8 mouse cellular contexts compared by ENCODE assay signal in the genomic region with DNA sequence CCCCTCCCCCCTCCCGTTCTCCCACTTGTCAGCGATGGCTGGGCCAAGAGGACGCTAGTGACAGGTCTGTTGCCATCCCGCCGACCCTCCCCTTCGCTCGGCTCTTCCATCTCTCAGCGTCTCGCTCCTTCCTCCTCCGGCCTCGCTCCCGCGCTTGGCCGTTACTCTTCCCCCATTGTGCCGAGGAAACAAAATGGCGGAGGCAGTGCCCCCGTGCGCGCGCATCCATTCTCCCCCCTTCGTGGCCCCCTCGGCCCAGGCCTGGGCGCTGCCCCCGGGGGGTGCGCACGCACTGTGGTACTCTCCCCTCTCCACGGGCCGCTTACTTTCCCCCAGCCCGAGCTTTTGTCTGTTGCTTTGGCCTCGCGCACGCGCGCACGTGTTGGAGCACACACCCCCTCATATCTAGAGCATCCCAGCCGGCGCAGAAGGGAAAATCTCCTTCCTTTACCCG. TPM values are rescaled to one million over a fixed set of nuclear protein-coding genes. Genes with fewer than 3 reads are reported as not detected.
DNase-seq lines count a peak whose midpoint lies in the region; ATAC-seq and TF ChIP-seq lines count a peak whose summit lies in the region.

No protein-coding gene starts in this region.

- no peak for TF ChIP-seq CTCF in Patski (IDR thresholded peaks at IDR 0.05)
- no peak for TF ChIP-seq CTCF in left cerebral cortex, adult 2 months (IDR thresholded peaks at IDR 0.05)

- 1% methylated on average over 38 of the region's 38 CpGs for WGBS in hindbrain, embryonic 15.5 days
- under 1% methylated on average over 34 of the region's 38 CpGs for WGBS in macrophage (ENCODE audit: missing documents)

- no peaks in the 10 kb centered on the region for H3K36me3 ChIP-seq in hindbrain, embryonic 15.5 days
- H3K36me3 ChIP-seq in macrophage (ENCODE audit: inconsistent target) = no peaks in the 10 kb centered on the region

- H3K27ac ChIP-seq in hindbrain, embryonic 15.5 days (replicated peaks) = peak overlapping the region; percentile 89
- H3K27ac ChIP-seq in left cerebral cortex, adult 2 months = peak overlapping the region; percentile 92
- peak overlapping the region; percentile 78 for H3K27ac ChIP-seq in macrophage

- H3K27me3 ChIP-seq in Patski = no peaks in the 10 kb centered on the region
- no peaks in the 10 kb centered on the region for H3K27me3 ChIP-seq in hindbrain, embryonic 15.5 days

- ATAC-seq in Patski = peak; percentile 32
- peak; percentile 54 for ATAC-seq in hindbrain, embryonic 15.5 days (ENCODE audit: low FRiP score, low read depth)

- H3K9ac ChIP-seq in hindbrain, embryonic 15.5 days = peak overlapping the region; percentile 66

- H3K9me3 ChIP-seq in hindbrain, embryonic 15.5 days = no peaks in the 10 kb centered on the region

- no peak for DNase-seq in Patski (ENCODE audit: low read depth, low spot score)
- peak; percentile 72 to 78 for DNase-seq in cerebellum, postnatal 14 days
- DNase-seq in frontal cortex, postnatal 25 days (ENCODE audit: low spot score in 2 of 2) = peak; percentile 44 to 47
- peak; percentile 64 to 67 for DNase-seq in left cerebral cortex, adult 2 months (ENCODE audit: extremely low spot score in 1 of 2, low spot score in 2 of 2)
- DNase-seq in right cerebral cortex, adult 18-20 months = peak; percentile 58
- peak; percentile 57 for DNase-seq in urinary bladder, adult 2 months (ENCODE audit: low spot score)

- CTCF ChIA-PET in Patski (lab: Charles Lee) = interaction anchor here (1.1 to 2.7 kb wide), 2 partner anchors 14 to 112 kb away, joined by 3 to 7 read pairs; no protein-coding TSS in a partner anchor

- H3K4me2 ChIP-seq in hindbrain, embryonic 15.5 days = peak overlapping the region; percentile 94

- peaks cover 53% of the 10 kb centered on the region for H3K79me2 ChIP-seq in macrophage (ENCODE audit: inconsistent target)

- in situ Hi-C loops in Patski (cut with MboI; ENCODE audit: low pct_unique_long_range_greater_than_20kb) = loop anchor here (5.0 kb wide), 2 partner anchors 44 to 94 kb away; a partner anchor contains a TSS

- intact Hi-C loops in left cerebral cortex, adult 2 months (cut with DNase I) = loop anchor here (5.0 kb wide), 2 partner anchors 76 to 126 kb away; a partner anchor contains a TSS

- peak overlapping the region; percentile 55 for H3K4me3 ChIP-seq in hindbrain, embryonic 15.5 days
- H3K4me3 ChIP-seq in left cerebral cortex, adult 2 months = peak overlapping the region; percentile 93
- H3K4me3 ChIP-seq in macrophage (ENCODE audit: inconsistent target) = peak overlapping the region; percentile 73

- POLR2A ChIA-PET in Patski (lab: Charles Lee) = no interaction called here

- peaks cover 45% of the 10 kb centered on the region for H3K4me1 ChIP-seq in hindbrain, embryonic 15.5 days (replicated peaks)

RNA-seq across cellular contexts. Expression of a gene that starts 0.5 kb away (rescaled TPM):
- polyA plus RNA-seq in Patski (2021) (110 TPM), macrophage (2018) (35.3 to 40.5 TPM (median 35.7 TPM) in 3 replicates)
- 209 and 215 TPM in 2 replicates for polyA plus RNA-seq in hindbrain, embryonic 15.5 days (2015; fragmentation: Nextera tagmentation; extraction: Ambion mirVana)
- 10 to 100 TPM; 83.8 TPM for total RNA-seq in left cerebral cortex, adult 2 months (2021)
- 100 to 1,000 TPM in 25 of 26 experiments, 10 to 100 TPM in 1; 91.4 to 349 (median 167) TPM for total RNA-seq in macrophage (2018; cell fraction: chromatin; rRNA removed)
- total RNA-seq in macrophage (2018; cell fraction: cytosol; rRNA removed) = 10 to 100 TPM; 25.3 to 42.3 (median 32.5) TPM
- total RNA-seq in macrophage (2018; cell fraction: nucleus; rRNA removed) = 100 to 1,000 TPM in 16 of 26 experiments, 10 to 100 TPM in 10; 78.0 to 241 (median 106) TPM
- 43.9 and 48.5 TPM in 2 replicates for polyA plus RNA-seq in urinary bladder, adult 2 months (2012; rRNA removed)

RNA-seq across cellular contexts. Expression of a gene that starts 43.5 kb away (rescaled TPM):
- polyA plus RNA-seq in Patski (2021) (30.2 TPM), macrophage (2018) (6.1 to 12.6 TPM (median 9.4 TPM) in 3 replicates)
- polyA plus RNA-seq in hindbrain, embryonic 15.5 days (2015; fragmentation: Nextera tagmentation; extraction: Ambion mirVana) = 53.2 and 55.8 TPM in 2 replicates
- total RNA-seq in left cerebral cortex, adult 2 months (2021) = 10 to 100 TPM; 26.2 to 35.7 TPM
- 10 to 100 TPM; 12.0 to 53.9 (median 28.6) TPM for total RNA-seq in macrophage (2018; cell fraction: chromatin; rRNA removed)
- total RNA-seq in macrophage (2018; cell fraction: cytosol; rRNA removed) = 1 to 10 TPM; 2.9 to 7.9 (median 6.6) TPM
- total RNA-seq in macrophage (2018; cell fraction: nucleus; rRNA removed) = 10 to 100 TPM in 23 of 26 experiments, 1 to 10 TPM in 3; 5.9 to 31.4 (median 17.0) TPM
- 32.2 and 38.8 TPM in 2 replicates for polyA plus RNA-seq in urinary bladder, adult 2 months (2012; rRNA removed)

RNA-seq across cellular contexts. Expression of a gene that starts 47.7 kb away (rescaled TPM):
- polyA plus RNA-seq in Patski (2021) (245 TPM), macrophage (2018) (23.3 to 39.4 TPM (median 32.8 TPM) in 3 replicates)
- polyA plus RNA-seq in hindbrain, embryonic 15.5 days (2015; fragmentation: Nextera tagmentation; extraction: Ambion mirVana) = 64.5 and 73.4 TPM in 2 replicates
- 10 to 100 TPM; 47.5 to 53.6 TPM for total RNA-seq in left cerebral cortex, adult 2 months (2021)
- total RNA-seq in macrophage (2018; cell fraction: chromatin; rRNA removed) = 100 to 1,000 TPM in 1 of 26 experiments, 10 to 100 TPM in 25; 25.2 to 101 (median 61.2) TPM
- total RNA-seq in macrophage (2018; cell fraction: cytosol; rRNA removed) = 10 to 100 TPM; 27.4 to 55.5 (median 40.7) TPM
- 100 to 1,000 TPM in 1 of 26 experiments, 10 to 100 TPM in 25; 42.5 to 101 (median 72.8) TPM for total RNA-seq in macrophage (2018; cell fraction: nucleus; rRNA removed)
- 136 and 143 TPM in 2 replicates for polyA plus RNA-seq in urinary bladder, adult 2 months (2012; rRNA removed)

RNA-seq across cellular contexts. Expression of a gene that starts 56.0 kb away (rescaled TPM):
- polyA plus RNA-seq in Patski (2021) = not detected
- 2.7 and 3.1 TPM in 2 replicates for polyA plus RNA-seq in hindbrain, embryonic 15.5 days (2015; fragmentation: Nextera tagmentation; extraction: Ambion mirVana)
- 1 to 10 TPM; 1.2 to 2.4 TPM for total RNA-seq in left cerebral cortex, adult 2 months (2021)
- under 1 TPM in 1 of 26 experiments, not detected in 25; 0.30 TPM for total RNA-seq in macrophage (2018; cell fraction: chromatin; rRNA removed)
- total RNA-seq in macrophage (2018; cell fraction: cytosol; rRNA removed) = under 1 TPM in 4 of 26 experiments, not detected in 22; 0.04 to 0.17 (median 0.10) TPM
- under 1 TPM in 4 of 26 experiments, not detected in 22; 0.22 to 0.47 (median 0.32) TPM for total RNA-seq in macrophage (2018; cell fraction: nucleus; rRNA removed)
- not detected in 3 replicates for polyA plus RNA-seq in macrophage (2018)
- 40.7 and 46.5 TPM in 2 replicates for polyA plus RNA-seq in urinary bladder, adult 2 months (2012; rRNA removed)

RNA-seq across cellular contexts. Expression of a gene that starts 56.5 kb away (rescaled TPM):
- polyA plus RNA-seq in Patski (2021) (75.2 TPM), macrophage (2018) (101 to 145 TPM (median 112 TPM) in 3 replicates)
- 65.0 and 73.1 TPM in 2 replicates for polyA plus RNA-seq in hindbrain, embryonic 15.5 days (2015; fragmentation: Nextera tagmentation; extraction: Ambion mirVana)
- 10 to 100 TPM; 56.1 to 61.0 TPM for total RNA-seq in left cerebral cortex, adult 2 months (2021)
- total RNA-seq in macrophage (2018; cell fraction: chromatin; rRNA removed) = 100 to 1,000 TPM; 187 to 515 (median 394) TPM
- 100 to 1,000 TPM in 21 of 26 experiments, 10 to 100 TPM in 5; 84.7 to 144 (median 113) TPM for total RNA-seq in macrophage (2018; cell fraction: cytosol; rRNA removed)
- 100 to 1,000 TPM; 106 to 277 (median 208) TPM for total RNA-seq in macrophage (2018; cell fraction: nucleus; rRNA removed)
- 76.4 and 91.4 TPM in 2 replicates for polyA plus RNA-seq in urinary bladder, adult 2 months (2012; rRNA removed)
